Mouse (Mus musculus) adrenal gland, postnatal 4 days (tissue): ENCODE results near the gene Gtpbp3. TPM values are rescaled to one million over a fixed set of nuclear protein-coding genes. Genes with fewer than 3 reads are reported as not detected.
A peak's percentile ranks its signal among the peaks of the same experiment; 100 is the strongest.
"Not testable (repeated sequence)": the region's sequence is repeated elsewhere in the genome, so short reads cannot be mapped to it uniquely, and the experiment has no call there.

Source experiments
- DNase-seq, 2 experiments: peaks; one replicate each; pipeline ENCODE4 v3.0.0; 2021 to 2022; ENCODE audit warnings: low spot score in 2 of 2, mixed read lengths in 2 of 2
- total RNA-seq, 2 experiments: library from RNA; stranded (reverse); gene quantifications; 2 replicates each; pipeline ENCODE4 v1.2.3; 2021

Gtpbp3 gene
- total RNA-seq, 2 experiments from 2014 or later = 30.6 to 32.0 TPM

DNA sequence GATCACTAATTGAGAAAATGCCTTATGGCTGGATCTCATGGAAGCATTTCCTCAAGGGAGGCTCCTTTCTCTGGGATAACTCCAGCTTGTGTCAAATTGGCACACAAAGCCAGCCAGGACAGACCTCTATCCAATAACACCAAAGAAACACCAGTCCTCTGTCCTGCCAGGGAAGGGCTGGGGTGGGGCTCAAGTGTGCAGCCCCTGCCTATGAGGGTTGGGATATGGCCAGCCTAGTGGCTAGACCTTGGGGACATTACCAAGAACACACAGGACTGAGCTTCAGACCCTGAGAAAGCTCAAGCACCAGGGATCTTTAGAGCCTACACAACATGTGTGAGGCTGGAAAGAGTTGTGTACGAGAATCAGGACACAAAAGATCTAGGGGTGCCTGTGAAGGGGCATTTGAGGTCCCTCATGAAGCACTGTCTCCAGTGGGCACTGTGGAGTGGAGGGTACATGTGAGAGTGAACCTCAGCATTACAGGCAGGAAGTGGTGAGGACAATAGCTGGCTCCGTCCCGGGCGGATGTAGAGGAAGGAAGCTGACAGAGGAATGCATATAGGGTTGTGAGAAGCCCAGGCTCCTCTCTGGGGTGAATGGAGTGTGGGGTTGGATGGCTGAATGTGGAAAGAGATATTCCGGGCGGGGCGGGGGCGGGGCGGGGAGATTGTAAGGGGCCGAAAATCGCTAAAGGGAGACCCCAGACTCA, 40.6 kb downstream of the Gtpbp3 start:
- DNase-seq = no peak

DNA sequence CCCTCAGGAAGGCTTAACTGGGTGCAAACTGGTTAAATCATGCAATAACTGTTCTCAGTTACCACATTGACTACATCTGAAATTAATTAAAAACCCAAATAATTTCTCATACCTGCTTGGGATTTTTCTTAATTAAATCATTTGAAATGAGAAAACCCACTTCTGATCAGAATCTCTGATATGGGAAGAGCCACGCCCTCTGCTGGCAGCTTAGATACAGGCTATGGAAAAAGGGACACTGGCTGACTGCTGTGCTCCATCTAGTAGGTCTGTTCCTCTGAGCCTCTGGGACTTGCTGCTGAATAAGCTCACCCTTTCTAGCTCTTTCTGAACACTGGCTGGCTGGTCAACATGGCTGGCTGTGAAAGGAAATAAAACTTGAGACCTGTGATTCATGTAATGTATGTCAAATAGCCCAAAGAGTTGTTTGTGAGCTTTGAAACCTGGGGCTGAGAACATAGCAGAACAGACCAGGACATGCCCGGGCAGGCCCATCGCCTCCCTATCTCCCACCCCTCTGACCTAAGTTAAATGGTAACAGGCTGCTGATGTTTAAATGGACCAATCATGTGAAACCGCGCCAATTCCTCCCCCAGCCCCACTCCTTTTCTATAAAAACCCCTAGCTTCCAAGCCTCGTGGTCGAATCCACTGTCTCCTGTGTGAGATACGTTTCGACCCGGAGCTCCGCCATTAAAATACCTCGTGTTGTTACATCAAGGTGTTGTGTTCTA, 43.0 kb downstream of the Gtpbp3 start:
- not testable (repeated sequence) for DNase-seq

DNA sequence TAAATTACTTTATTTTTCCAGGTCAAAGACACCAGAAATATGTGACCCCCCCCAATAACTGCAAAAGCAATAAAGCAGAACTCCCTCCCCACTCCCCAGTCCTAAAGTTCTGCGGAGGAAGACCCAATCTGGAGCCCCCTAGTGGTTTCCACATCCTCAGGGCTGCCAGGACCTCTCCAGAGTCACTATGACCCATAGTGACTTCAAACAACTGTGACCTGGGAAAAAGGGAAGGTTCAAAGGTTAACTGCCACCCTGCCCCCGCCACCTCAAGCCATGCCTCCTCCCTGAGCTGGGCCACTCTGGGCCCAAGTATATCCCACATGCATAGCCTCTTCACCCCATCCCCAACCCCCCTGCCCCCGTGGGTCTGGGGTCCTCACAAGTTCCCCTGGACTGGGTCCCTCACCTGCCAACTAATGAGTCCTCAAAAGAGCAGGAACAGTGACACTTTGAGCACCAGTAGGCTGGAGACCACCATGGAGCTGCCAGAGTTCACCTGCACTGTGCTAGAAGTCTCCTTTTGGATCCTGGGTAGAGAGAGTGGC, 46.4 kb downstream of the Gtpbp3 start:
- DNase-seq = no peak

DNA sequence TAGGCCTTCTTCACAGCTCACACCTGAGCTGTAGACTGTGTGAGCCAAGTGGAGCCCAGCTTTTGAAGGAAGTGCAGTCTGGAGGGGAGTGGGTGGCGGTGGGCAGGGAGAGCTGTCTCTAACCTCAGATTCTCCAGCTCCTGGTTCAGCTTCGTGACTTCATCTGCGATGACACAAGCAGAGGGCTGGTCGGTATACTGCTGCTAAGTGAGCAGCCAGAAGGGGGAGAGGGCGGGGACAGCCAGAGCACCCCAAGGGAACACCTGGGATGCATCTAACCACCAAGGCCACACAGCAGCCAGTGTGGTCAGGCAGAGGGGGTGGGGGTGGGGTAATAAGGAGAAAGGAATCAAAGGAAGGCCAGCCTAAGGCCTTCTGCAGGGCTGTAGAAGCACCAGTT, 47.8 kb downstream of the Gtpbp3 start:
- DNase-seq = no peak

DNA sequence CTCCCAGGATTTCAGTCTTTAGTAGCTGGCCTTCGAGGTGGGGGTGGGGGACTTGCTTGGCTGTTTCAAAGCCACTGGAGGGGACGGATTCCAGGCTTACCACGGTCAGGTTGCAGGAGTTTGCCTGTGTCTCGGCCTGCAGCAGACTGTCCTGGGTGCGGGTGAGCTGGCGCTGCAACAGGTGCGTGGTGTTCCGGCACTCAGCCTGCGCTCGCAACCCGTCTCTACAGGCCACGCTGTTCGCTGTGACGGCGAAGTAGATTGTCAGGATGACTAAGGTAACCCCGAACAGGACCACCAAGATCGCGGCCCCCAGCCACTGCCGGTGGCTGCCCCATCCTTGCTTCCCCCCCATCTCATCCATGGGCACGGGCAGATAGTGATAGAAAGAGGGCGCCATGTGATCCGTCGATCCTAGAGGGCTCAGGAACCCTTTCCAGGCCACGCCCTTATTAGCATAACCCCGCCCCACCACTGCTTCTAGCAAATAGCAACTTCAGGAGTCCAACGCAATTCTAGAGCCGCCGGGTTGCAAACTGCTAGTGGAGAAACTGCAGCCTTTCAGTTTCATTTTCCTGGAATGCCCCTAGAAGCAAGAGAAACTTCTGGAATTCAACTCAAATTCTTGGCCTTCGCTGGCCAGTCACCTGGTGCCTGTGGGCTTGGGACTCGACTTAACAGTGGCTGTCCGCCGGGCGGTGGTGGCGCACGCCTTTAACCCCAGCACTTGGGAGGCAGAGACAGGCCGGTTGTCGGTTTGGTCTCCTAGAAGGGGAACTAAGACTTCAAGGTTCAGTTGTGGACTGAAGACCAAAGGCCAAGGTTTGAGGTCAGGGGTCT, 49.3 kb downstream of the Gtpbp3 start, which contains the start of gene Bst2:
Gene Bst2 (minus strand): TSS at position 429 of the 840 bp plus-strand sequence.
- DNase-seq = peak; percentile 58 to 77

DNA sequence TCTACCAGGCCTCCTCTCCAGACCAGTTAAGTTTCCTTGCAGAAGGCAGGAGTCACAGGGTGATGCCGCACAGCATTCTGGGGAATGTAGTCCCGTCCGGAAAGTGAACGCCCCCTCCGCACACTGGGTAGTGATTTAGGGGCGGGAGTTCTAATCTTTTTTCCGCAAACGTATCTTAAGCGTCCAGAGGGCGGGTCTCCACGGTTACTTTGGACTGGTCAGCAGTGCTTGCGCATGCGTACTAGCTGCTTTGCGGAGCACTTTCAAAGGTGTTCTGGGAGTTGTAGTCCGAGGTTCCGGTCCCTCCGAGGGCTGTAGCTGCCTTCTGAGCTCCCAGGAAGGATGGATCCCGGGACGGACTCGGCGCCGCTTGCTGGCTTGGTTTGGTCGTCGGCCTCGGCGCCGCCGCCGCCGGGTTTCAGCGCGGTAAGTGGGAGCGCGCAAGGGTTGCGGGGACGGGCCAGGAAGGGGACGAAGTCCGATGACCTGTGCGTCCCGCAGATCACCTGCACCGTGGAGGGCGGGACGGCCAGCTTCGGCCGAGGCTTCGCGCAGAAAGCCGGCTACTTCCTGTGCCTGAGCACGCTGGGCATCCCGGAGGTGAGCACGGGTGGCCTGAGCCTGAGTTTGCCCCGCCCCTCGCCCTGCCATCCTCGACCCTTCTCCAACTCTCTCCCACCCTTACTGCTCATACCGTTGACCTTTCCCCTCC, 54.9 kb downstream of the Gtpbp3 start, which contains the start of gene Mvb12a:
Gene Mvb12a (plus strand): TSS at position 291 of the 712 bp plus-strand sequence.
- peak; percentile 71 to 93 for DNase-seq

DNA sequence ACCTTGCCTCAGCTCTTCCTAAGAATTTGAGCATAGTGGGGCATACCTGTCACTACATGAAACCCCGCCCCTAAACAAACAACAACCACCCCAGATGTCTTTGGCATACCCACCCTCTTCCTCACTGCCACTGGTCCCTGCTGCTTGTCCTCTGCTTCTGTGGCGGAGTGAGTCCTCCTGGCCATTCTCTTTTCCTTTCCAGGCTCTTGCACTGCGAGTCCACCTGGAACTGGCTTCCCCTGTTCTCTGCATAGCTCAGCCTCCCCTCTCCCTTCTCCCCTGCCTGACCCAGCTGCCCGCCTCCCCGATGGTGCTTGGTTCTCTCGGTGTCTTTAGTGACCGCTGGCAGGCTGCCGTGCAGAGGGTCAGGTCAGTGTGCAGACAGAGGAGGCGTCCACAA, 55.9 kb downstream of the Gtpbp3 start:
- DNase-seq = no peak

DNA sequence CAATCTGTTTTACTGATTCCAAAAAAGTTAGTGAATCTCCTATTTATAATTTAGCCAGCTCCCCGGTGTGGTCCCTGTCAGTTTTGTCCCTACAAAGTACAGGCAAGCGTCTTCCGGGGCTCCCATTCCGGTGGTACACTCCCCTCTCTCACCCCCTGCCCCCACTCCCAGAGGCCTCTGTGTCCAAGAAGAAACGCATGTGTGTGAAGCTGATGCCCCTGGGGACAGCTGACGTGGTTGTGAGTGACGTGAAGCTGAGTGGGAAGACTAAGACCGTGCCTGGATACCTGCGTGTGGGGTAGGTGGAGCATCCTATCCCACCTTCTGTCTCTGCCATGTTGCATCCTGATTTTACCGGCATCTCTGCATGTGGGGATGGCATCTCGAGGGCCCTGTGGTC, 57.1 kb downstream of the Gtpbp3 start:
- no peak for DNase-seq

DNA sequence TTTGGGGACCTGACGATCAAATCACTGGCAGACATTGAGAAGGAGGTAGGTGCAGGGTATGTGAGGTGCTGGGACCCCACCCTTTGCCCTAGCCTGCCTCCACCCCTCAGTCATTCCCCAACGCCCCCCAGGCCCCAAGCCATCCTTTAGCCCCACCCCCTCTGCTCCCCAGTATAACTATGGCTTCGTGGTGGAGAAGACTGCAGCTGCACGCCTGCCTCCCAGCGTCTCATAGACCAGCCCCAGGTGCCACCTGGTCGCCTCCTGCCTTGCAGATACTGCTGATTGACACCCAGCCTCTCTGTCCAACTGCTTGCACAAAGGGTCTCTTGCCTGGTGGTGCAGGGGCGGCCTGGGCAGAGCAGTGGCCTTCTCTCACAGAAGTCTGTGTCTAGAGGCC, 59.7 kb downstream of the Gtpbp3 start:
- no peak for DNase-seq

Other genes with a start within 250 kb of the Gtpbp3 start
- 10 to 100 TPM; 43.8 to 47.6 TPM for gene Myo9b, start 215.4 kb upstream of the Gtpbp3 start, total RNA-seq
- 10 to 100 TPM; 22.2 to 26.2 TPM for gene Haus8, start 215.2 kb upstream of the Gtpbp3 start, total RNA-seq
- 100 to 1,000 TPM; 210 to 221 TPM for gene Use1, start 121.3 kb upstream of the Gtpbp3 start, total RNA-seq
- gene Ocel1, start 116.8 kb upstream of the Gtpbp3 start, total RNA-seq = 10 to 100 TPM; 12.0 to 13.6 TPM
- 10 to 100 TPM; 67.6 to 70.6 TPM for gene Nr2f6, start 106.1 kb upstream of the Gtpbp3 start, total RNA-seq
- 10 to 100 TPM; 21.6 to 21.8 TPM for gene Ushbp1, start 92.3 kb upstream of the Gtpbp3 start, total RNA-seq
- gene Babam1, start 91.2 kb upstream of the Gtpbp3 start, total RNA-seq = 100 to 1,000 TPM; 108 to 109 TPM
- 10 to 100 TPM; 13.5 to 14.6 TPM for gene Ankle1, start 82.1 kb upstream of the Gtpbp3 start, total RNA-seq
- 10 to 100 TPM; 58.9 to 65.9 TPM for gene Abhd8, start 24.4 kb upstream of the Gtpbp3 start, total RNA-seq
- 10 to 100 TPM; 87.7 to 89.8 TPM for gene Mrpl34, start 23.1 kb upstream of the Gtpbp3 start, total RNA-seq
- 10 to 100 TPM; 61.2 to 61.4 TPM for gene Dda1, start 18.9 kb upstream of the Gtpbp3 start, total RNA-seq
- 10 to 100 TPM; 25.9 to 26.3 TPM for gene Ano8, start 2.1 kb upstream of the Gtpbp3 start, total RNA-seq
- 100 to 1,000 TPM; 179 to 185 TPM for gene Plvap, start 23.6 kb downstream of the Gtpbp3 start, total RNA-seq
- under 1 TPM in 1 of 2 experiments, not detected in 1; 0.25 TPM for gene Ccdc194, start 37.6 kb downstream of the Gtpbp3 start, total RNA-seq
- gene Bst2, start 49.4 kb downstream of the Gtpbp3 start, total RNA-seq = 10 to 100 TPM; 39.6 to 46.0 TPM
- 10 to 100 TPM; 74.5 to 76.0 TPM for gene Mvb12a, start 54.8 kb downstream of the Gtpbp3 start, total RNA-seq
- gene Tmem221, start 70.8 kb downstream of the Gtpbp3 start, total RNA-seq = 1 to 10 TPM; 4.4 to 4.5 TPM
- under 1 TPM; 0.25 to 0.65 TPM for gene Nxnl1, start 78.5 kb downstream of the Gtpbp3 start, total RNA-seq
- 100 to 1,000 TPM; 110 to 111 TPM for gene Slc27a1, start 80.8 kb downstream of the Gtpbp3 start, total RNA-seq
- gene Pgls, start 104.1 kb downstream of the Gtpbp3 start, total RNA-seq = 100 to 1,000 TPM; 136 to 144 TPM
- 1 to 10 TPM; 3.4 to 4.3 TPM for gene Fam129c, start 109.5 kb downstream of the Gtpbp3 start, total RNA-seq
- 10 to 100 TPM; 74.6 to 78.2 TPM for gene Colgalt1, start 122.9 kb downstream of the Gtpbp3 start, total RNA-seq
- 10 to 100 TPM; 11.7 to 12.9 TPM for gene Unc13a, start 183.7 kb downstream of the Gtpbp3 start, total RNA-seq
- 10 to 100 TPM; 17.7 to 19.3 TPM for gene Jak3, start 188.2 kb downstream of the Gtpbp3 start, total RNA-seq
- 1 to 10 TPM; 6.8 to 8.5 TPM for gene Insl3, start 201.1 kb downstream of the Gtpbp3 start, total RNA-seq
- gene B3gnt3, start 213.7 kb downstream of the Gtpbp3 start, total RNA-seq = 1 to 10 TPM; 4.4 to 5.0 TPM
- gene Fcho1, start 237.6 kb downstream of the Gtpbp3 start, total RNA-seq = 1 to 10 TPM; 8.4 to 9.8 TPM